Mouse (Mus musculus) MEL (cell line): ENCODE measurements around the gene Pik3cd. TPM values are rescaled to one million over a fixed set of nuclear protein-coding genes. Genes with fewer than 3 reads are reported as not detected.

Source experiments
- DNase-seq: peaks from one replicate; pipeline ENCODE4 v3.0.0; 2011; ENCODE audit warnings: low read depth, low spot score
- H3K27ac ChIP-seq: 2 replicates; pipeline ENCODE4 v1.5.1; 2012; ENCODE audit warnings: low read depth, mild to moderate bottlenecking, control low read depth, low read length, moderate library complexity; ENCODE audit not compliant: control insufficient read depth
- H3K27me3 ChIP-seq, 2 experiments: fragments of 150-350 bp in 1 of 2; sonication (generic) in 1 of 2; 2 replicates each; pipeline ENCODE4 v1.6.1; 2012; ENCODE audit warnings: low read length in 2 of 2, mild to moderate bottlenecking in 2 of 2, improper control_type of control experiment in 1 of 2, moderate library complexity in 1 of 2; ENCODE audit not compliant: insufficient read depth in 2 of 2, control insufficient read depth in 1 of 2
- H3K36me3 ChIP-seq, 2 experiments: 2 replicates each; pipeline ENCODE4 v1.6.1; 2012 to 2014; ENCODE audit warnings: low read length in 2 of 2, improper control_type of control experiment in 1 of 2, inconsistent platforms in 1 of 2, mild to moderate bottlenecking in 1 of 2; ENCODE audit not compliant: insufficient read depth in 2 of 2, control insufficient read depth in 1 of 2
- H3K4me1 ChIP-seq, 2 experiments: fragments of 150-350 bp in 1 of 2; sonication (generic) in 1 of 2; 2 replicates each; pipeline ENCODE4 v1.6.1; 2012; ENCODE audit warnings: low read length in 2 of 2, improper control_type of control experiment in 1 of 2, mild to moderate bottlenecking in 1 of 2; ENCODE audit not compliant: insufficient read depth in 2 of 2, control insufficient read depth in 1 of 2
- H3K4me3 ChIP-seq, 2 experiments: fragments of 150-350 bp in 1 of 2; sonication (generic) in 1 of 2; 2 replicates each; pipeline ENCODE4 v1.5.1; 2012; ENCODE audit warnings: low read depth in 2 of 2, low read length in 2 of 2, mild to moderate bottlenecking in 2 of 2, moderate library complexity in 2 of 2, control low read depth in 1 of 2, improper control_type of control experiment in 1 of 2; ENCODE audit not compliant: control insufficient read depth in 1 of 2, insufficient read depth in 1 of 2
- H3K79me2 ChIP-seq: 2 replicates; pipeline ENCODE4 v1.6.1; 2012; ENCODE audit warnings: mild to moderate bottlenecking, low read length, moderate library complexity; ENCODE audit not compliant: control insufficient read depth, poor library complexity, insufficient read depth
- H3K9ac ChIP-seq: 2 replicates; pipeline ENCODE4 v1.6.1; 2012; ENCODE audit warnings: low read depth, mild to moderate bottlenecking, control low read depth, low read length, moderate library complexity; ENCODE audit not compliant: control insufficient read depth, poor library complexity, severe bottlenecking
- H3K9me3 ChIP-seq: fragments of 150-350 bp; sonication (generic); replicated peaks from 2 replicates; pipeline ENCODE4 v1.6.1; 2012; ENCODE audit warnings: mild to moderate bottlenecking, low read length, improper control_type of control experiment, moderate library complexity; ENCODE audit not compliant: insufficient read depth
- CTCF ChIP-seq, 3 experiments: IDR thresholded peaks in 2 of 3; conservative IDR thresholded peaks in 1 of 3; 2 replicates each; pipeline ENCODE4 v1.5.1; 2011 to 2012; ENCODE audit warnings: low read length in 3 of 3, low read depth in 2 of 3, mild to moderate bottlenecking in 2 of 3, improper control_type of control experiment in 1 of 3, inconsistent platforms in 1 of 3, mixed read lengths in 1 of 3, moderate library complexity in 1 of 3; ENCODE audit not compliant: control insufficient read depth in 1 of 3, insufficient read depth in 1 of 3, poor library complexity in 1 of 3, severe bottlenecking in 1 of 3
- EP300 ChIP-seq, 2 experiments: IDR thresholded peaks; 2 replicates each; pipeline ENCODE4 v1.6.1; 2011; ENCODE audit warnings: improper control_type of control experiment in 2 of 2, low read length in 2 of 2, low read depth in 1 of 2, mild to moderate bottlenecking in 1 of 2
- MAFK ChIP-seq: IDR thresholded peaks from 2 replicates; pipeline ENCODE4 v1.6.1; 2011; ENCODE audit warnings: low read depth, mild to moderate bottlenecking, low read length, improper control_type of control experiment, borderline replicate concordance
- MAX ChIP-seq: IDR thresholded peaks from 2 replicates; pipeline ENCODE4 v1.6.1; 2011; ENCODE audit warnings: low read length, improper control_type of control experiment
- NELFE ChIP-seq: IDR thresholded peaks from 2 replicates; pipeline ENCODE4 v1.6.1; 2011; ENCODE audit warnings: low read depth, low read length, improper control_type of control experiment
- RAD21 ChIP-seq: IDR thresholded peaks from 2 replicates; pipeline ENCODE4 v1.6.1; 2011; ENCODE audit warnings: mild to moderate bottlenecking, low read depth, low read length, improper control_type of control experiment
- RCOR1 ChIP-seq: IDR thresholded peaks from 2 replicates; pipeline ENCODE4 v1.6.1; 2012; ENCODE audit warnings: low read depth, mild to moderate bottlenecking, inconsistent platforms, low read length, improper control_type of control experiment
- SMC3 ChIP-seq: IDR thresholded peaks from 2 replicates; pipeline ENCODE4 v1.6.1; 2011; ENCODE audit warnings: low read depth, low read length, improper control_type of control experiment
- TAL1 ChIP-seq: IDR thresholded peaks from 2 replicates; pipeline ENCODE4 v1.6.1; 2012; ENCODE audit warnings: mild to moderate bottlenecking, inconsistent platforms, low read length, moderate library complexity, mixed read lengths
- TCF12 ChIP-seq: IDR thresholded peaks from 2 replicates; pipeline ENCODE4 v1.6.1; 2014; ENCODE audit warnings: low read depth, mild to moderate bottlenecking, inconsistent platforms, low read length, improper control_type of control experiment, moderate library complexity
- USF2 ChIP-seq, 2 experiments: IDR thresholded peaks; 2 replicates each; pipeline ENCODE4 v1.6.1; 2011 to 2012; ENCODE audit warnings: improper control_type of control experiment in 2 of 2, low read length in 2 of 2, borderline replicate concordance in 1 of 2, inconsistent platforms in 1 of 2, low read depth in 1 of 2, mild to moderate bottlenecking in 1 of 2; ENCODE audit not compliant: insufficient read depth in 1 of 2
- ZMIZ1 ChIP-seq: IDR thresholded peaks from 2 replicates; pipeline ENCODE4 v1.6.1; 2012; ENCODE audit warnings: low read depth, mild to moderate bottlenecking, inconsistent platforms, low read length, improper control_type of control experiment, moderate library complexity
- polyA plus RNA-seq, 2 experiments: library from polyadenylated mRNA; stranded (reverse) in 1 of 2; unstranded in 1 of 2; fragments of >175 nt in 1 of 2; fragments of >200 nt in 1 of 2; gene quantifications; 2 replicates each; pipeline versions ENCODE4 v1.2.1 to v1.2.4; 2012; ENCODE audit warnings: low replicate concordance in 2 of 2, low read depth in 1 of 2; ENCODE audit not compliant: insufficient read length in 2 of 2, insufficient read depth in 1 of 2, missing spikeins in 1 of 2
- total RNA-seq: library from RNA; depleted of rRNA; stranded (reverse); fragments of 300-350 nt; gene quantifications from 2 replicates; pipeline ENCODE4 v1.2.3, GENCODE M21; 2012

The Pik3cd gene
- total and polyA plus RNA-seq, 3 experiments = 45.9 to 152 (median 49.8) TPM

- no peaks in the 10 kb centered on the region for H3K36me3 ChIP-seq
- H3K4me3 ChIP-seq = no peak overlapping the region
- no peak overlapping the region for H3K27ac ChIP-seq
- H3K4me1 ChIP-seq = peaks cover 0 to 11% of the 10 kb centered on the region in 2 experiments; a peak in 2 of 4 replicates
- no peaks in the 10 kb centered on the region for H3K79me2 ChIP-seq
- peak; percentile 14 for DNase-seq
- H3K9me3 ChIP-seq = no peaks in the 10 kb centered on the region
- TF ChIP-seq SMC3 (no peak), TCF12 (peak; percentile 20; the same call in 1 of the 2 replicates), EP300 (IDR thresholded peaks at IDR 0.05; ENCODE audit: low read depth in 1 of 2, low read length in 2 of 2) (0 out of 4 replicates have a peak, but pooled peaks of 1 of the 2 experiments have one; percentile 17)
- no peak overlapping the region for H3K9ac ChIP-seq
- H3K27me3 ChIP-seq = peaks cover 0 to 4% of the 10 kb centered on the region in 2 experiments; a peak in 2 of 4 replicates
Observed at GRCm38 (mm10) chr4:149606766-149607358, 95.5 kb downstream of the Pik3cd start.

GRCm38 (mm10) chr4:149606056-149606455, 96.3 kb downstream of the Pik3cd start:
- no peaks in the 10 kb centered on the region for H3K36me3 ChIP-seq
- peaks cover 0 to 6% of the 10 kb centered on the region in 2 experiments; a peak in 2 of 4 replicates for H3K27me3 ChIP-seq
- no peak overlapping the region for H3K27ac ChIP-seq
- H3K4me3 ChIP-seq = no peak overlapping the region
- H3K9ac ChIP-seq = no peak overlapping the region
- no peaks in the 10 kb centered on the region for H3K79me2 ChIP-seq
- TF ChIP-seq NELFE (no peak), MAX (no peak), SMC3 (no peak)
- TF ChIP-seq, all 39 proteins: peak for 0
- no peak for DNase-seq
- Histone ChIP-seq H3K9me3 (no peaks in the 10 kb centered on the region), H3K4me1 (peaks cover 0 to 11% of the 10 kb centered on the region in 2 experiments; a peak in 2 of 4 replicates)

- H3K79me2 ChIP-seq = no peaks in the 10 kb centered on the region
- peaks cover 0 to 11% of the 10 kb centered on the region in 2 experiments; a peak in 2 of 4 replicates for H3K4me1 ChIP-seq
Observed at GRCm38 (mm10) chr4:149604518-149604917, 97.9 kb downstream of the Pik3cd start.

More at GRCm38 (mm10) chr4:149604518-149604917, 97.9 kb downstream of the Pik3cd start:
- no peak overlapping the region for H3K4me3 ChIP-seq
- H3K36me3 ChIP-seq = no peaks in the 10 kb centered on the region
- peaks cover 2 to 5% of the 10 kb centered on the region in 2 experiments; a peak in 2 of 4 replicates for H3K27me3 ChIP-seq
- H3K9ac ChIP-seq = no peak overlapping the region
- H3K27ac ChIP-seq = no peak overlapping the region
- peak; percentile 36 for DNase-seq
- TF ChIP-seq CTCF (IDR thresholded peaks at IDR 0.05 in 2 of 3, conservative IDR thresholded peaks at IDR 0.05 in 1 of 3; ENCODE audit: control insufficient read depth in 1 of 3, insufficient read depth in 1 of 3, low read depth in 2 of 3, low read length in 3 of 3, poor library complexity in 1 of 3, severe bottlenecking in 1 of 3) (peak; percentile 55 to 64 (median 60); a peak in 5 of 6 replicates), TAL1 (no peak), MAFK (no peak), SMC3 (peak; percentile 28; the same call in 1 of the 2 replicates), ZMIZ1 (no peak), RCOR1 (no peak), RAD21 (peak; percentile 23), USF2 (IDR thresholded peaks at IDR 0.05; ENCODE audit: borderline replicate concordance in 1 of 2, insufficient read depth in 1 of 2, low read depth in 1 of 2, low read length in 2 of 2) (no peak)
- no peaks in the 10 kb centered on the region for H3K9me3 ChIP-seq
